Mouse (Mus musculus) thymus, postnatal 14 days (tissue): ENCODE measurements around the gene Dpp6.

ENCODE experiments used
- DNase-seq: peaks from one replicate; pipeline ENCODE4 v3.0.0; 2021

Gene Dpp6

DNA sequence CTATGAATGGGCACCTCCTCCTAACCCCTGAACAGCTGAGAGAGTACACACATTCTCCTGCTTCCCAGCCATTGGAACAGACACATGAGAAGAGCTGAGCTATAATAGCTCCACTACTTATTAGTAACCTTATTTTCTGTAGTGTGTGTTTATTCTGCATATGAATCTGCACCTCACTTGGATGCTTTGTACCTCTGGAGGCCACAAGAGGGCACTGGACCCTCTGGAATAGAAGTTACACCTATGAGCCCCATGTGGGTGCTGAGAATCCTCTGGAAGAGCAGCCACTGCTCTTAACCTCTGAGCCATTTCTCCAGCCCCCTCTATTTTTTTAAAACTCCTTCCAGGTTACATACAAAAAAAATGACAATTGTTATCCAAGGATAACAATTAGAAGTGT is 888.0 kb downstream of the Dpp6 start:
- no peak for DNase-seq

DNA sequence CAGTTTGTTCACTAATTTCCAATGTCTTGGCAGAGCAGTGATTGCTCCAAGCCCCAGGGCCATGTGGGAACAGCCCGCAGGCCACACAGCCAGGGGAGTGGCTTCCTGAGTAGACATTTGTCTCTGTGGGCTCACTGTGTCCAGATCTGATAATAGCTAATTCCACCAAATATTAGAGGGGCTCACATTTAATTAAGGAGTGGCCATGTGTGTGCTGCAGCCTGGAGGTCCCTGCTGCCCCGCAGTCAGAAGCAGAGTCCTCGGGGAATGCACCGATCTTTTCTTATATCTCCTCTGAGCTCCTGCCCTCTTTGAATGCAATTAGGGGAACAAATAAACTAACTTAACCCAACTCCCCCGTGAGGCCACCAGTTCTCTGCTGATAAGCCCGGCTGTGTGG is 889.5 kb downstream of the Dpp6 start:
- no peak for DNase-seq

DNA sequence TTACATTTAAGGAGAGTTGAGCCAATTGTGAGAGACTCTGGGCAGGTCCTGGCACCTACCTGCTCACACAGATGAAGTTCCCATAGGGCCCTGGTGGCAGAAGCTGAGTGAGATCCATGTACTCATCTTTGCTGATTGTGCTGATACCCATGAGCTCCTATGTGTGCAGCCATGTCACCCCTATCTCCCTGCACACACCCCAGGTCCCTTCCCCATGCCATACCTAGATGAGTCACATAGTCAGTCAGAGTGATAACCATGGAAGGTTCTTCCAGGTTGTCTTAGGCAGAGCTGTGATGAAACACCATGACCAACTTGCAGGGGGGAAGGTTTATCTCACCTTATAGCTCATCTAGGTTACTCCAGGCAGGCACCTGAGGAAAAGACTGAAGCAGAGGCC is 890.3 kb downstream of the Dpp6 start:
- no peak for DNase-seq

DNA sequence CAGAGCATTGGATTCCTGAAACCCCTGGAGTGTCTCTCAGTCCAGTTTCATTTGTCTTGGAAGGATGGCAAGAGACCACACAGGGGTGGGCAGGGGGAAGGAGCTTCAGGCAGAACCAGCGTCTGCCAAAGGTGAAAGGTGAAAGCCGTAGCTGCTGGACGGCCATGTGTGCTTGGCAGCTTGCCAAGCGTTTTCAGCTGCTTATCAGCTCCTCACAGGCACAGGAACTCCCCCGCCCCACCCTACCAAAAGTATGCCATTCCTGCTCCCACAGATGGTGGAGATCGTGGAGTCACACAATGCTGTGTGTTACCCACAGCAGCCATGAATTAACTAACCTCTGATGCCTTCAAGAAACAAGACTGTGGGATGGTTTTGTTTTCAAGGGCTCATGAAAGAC is 891.2 kb downstream of the Dpp6 start:
- no peak for DNase-seq

DNA sequence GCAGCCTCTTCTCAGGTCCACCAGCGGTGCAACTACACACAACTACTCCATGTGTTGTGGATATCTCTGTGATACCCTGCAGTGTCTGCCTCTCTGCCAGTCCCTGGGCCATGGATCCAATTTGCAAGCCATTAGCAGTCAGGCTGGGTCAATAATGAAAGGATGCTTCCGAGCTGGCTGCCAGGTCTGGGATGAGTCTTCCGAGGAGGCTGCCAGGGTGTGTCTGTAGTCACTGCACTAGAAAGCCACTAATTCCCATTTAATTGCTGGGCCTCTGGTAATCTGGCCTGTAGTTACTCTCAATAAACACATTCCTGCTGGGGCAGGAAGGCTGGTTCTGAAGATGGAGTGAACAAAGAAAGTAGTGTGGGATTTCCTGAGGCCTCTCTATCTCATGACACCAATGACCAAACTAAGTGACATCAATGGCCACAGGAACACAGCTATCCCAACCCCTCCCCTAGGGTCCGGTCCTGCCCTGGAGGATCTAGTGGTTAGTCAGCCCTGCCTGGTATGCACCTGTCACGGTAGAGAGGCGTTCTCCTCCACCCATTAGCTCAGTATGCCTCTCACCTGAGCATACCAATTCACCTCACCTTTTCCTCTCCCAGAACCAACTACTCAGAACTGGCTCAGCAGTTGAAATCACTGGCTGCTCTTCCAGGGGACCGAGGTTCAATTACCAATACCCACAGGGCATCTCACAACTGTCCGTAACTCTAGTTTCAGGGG is 894.6 kb downstream of the Dpp6 start:
- DNase-seq: no peak

DNA sequence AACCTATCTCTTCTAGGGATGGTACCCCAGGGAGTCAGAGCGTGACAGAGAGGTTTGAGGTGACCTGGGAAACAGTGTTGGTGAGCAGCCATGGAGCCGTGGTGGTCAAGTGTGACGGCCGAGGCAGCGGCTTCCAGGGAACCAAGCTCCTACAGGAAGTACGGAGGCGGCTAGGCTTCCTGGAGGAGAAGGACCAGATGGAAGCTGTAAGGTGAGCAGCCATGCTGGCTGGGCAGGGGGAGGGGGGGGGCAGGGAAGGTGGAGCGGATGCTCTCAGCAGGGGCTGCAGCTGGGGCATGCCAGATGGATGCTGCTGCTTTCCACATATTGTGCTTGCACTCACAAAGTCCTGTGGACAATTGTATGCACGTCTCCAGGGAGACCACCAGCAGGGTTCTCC is 897.4 kb downstream of the Dpp6 start:
- DNase-seq: no peak

DNA sequence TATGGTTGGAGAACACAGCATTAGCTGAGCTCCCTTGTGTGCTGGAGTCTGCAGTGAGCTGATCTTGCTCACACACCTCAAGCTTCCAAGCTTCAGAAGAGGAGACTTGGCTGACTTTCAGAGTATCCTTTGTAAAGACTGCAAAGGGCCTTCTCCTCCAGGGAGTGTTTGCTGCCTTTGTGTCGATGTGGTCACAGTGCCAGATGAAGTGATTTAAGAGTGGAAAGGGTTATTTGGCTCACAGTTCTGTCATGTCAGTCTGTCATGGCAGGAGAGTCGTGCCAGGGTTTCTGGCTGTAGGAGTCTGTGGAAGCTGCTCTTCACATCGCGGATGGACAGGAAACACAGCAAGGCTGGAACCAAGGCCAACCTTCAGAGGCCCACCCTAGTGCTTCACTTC is 899.0 kb downstream of the Dpp6 start:
- DNase-seq: no peak

DNA sequence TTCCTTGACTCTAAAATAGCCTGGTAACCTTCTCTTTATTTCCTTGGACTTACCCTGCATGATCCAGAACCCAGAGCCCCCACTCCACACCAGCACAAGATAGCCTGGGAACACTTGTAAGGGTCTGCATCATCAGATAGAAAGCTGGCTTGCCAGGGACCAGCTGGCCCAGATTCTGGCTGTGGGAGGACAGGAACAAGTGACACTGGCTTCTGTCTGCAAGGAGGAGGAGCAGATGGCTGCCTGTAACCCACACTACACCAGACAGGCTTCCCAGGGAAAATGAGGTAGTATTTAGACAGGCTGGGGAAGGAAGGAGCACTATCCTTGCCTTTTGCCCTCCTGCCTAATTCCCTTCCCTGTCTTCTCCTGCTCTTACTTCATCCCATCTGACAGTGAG is 900.3 kb downstream of the Dpp6 start:
- DNase-seq: no peak

DNA sequence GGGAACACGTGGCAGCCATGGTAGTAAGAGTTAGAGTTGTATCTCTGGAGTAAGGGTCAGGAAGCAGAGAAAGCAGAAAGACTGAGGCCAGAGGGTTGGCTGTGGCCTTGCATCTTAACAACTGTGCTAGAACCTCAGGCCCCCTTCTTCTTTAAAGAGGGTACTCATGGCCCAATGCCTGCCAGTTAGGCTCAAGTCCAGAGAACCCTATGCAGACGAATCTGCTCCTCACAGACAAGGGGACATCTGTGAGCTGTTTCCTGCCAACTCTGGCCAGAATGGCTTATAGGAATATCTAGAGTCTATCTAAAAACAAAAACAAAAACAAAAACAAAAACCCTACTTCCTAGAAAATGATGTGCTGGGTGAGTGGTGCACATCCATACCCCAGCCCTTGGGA is 902.3 kb downstream of the Dpp6 start:
- no peak for DNase-seq

DNA sequence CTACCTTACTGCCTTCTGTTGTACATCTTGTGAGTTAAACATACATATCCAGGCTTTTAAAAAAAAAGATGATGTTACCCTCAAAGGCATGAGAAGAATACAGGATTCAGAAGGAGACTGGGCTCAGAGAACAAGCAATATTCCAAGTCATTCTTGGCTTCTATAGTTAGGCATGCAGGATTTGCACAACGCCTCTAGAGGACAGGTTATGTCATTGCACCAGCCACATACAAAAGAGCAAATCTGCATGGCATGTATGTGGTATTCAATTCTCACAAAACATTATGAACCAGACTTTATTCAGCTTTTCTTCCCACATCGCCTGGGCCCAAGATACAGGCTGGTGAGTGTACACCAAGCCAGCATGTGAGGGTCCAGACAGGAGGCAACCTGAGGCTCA is 907.5 kb downstream of the Dpp6 start:
- no peak for DNase-seq

DNA sequence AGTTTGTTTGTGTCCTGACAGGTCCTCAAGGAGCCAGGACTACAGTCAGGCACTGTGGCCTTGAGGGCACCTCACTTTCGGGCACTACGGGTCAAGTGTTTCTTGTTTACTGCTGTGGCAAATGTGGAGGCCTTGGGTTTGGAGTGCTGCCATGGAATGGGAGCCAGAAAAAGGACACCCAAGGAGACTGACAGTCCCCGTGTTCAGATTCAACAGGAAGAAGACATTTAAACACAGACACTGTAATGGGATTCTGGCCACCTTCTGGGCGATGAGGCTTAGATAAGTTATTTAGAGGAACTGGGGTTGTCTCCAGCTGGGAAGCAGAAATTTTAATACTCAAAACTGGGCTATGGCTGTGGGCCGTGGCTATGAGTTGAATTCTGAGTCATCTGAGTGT is 913.7 kb downstream of the Dpp6 start:
- DNase-seq: no peak

DNA sequence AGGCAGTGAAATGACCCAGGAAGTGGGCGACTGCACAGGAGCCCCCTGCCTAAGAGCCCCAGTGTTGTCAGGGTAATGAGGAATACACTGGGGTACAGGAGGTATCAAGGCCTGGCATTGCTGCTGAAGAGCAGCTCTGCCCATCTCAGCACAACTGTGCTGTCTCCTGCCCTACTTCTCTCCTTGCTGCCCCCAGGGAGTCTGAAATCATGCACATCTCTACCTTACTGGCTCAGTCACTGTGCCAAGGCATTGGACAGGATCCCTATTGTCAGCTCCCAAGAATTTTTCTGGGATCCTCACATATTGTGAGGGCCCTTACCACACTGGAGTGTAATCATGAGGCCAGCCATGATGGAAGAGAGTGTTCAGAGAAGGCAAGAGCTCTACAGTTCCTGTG is 914.4 kb downstream of the Dpp6 start:
- DNase-seq: no peak

DNA sequence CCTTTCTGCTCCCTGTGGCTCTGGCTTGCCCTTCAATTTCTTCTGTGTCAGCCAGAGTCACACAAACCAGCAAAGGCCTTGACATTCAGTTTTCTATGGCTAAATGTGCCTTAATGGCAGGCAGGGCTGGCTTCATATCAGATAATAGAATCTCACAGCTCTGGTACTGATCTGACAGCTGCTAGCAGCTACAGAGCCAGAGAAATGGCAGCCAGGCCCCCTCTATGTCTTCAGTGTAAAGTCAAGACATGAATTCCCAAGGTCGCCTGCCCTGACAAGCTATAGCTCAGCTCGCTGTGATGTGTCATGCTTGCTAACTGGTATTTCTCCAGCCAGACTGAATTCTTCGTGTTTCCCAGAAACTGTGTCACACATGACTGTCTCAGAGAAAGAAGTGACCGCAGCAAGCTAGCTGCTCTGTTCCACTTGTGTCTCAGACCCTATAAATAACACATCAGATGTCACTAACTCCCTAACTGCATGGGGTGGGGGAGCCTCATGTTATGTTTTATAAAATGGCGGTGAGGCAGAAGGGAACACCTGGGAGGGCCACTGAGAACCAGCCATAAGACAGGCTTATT is 915.4 kb downstream of the Dpp6 start:
- DNase-seq: no peak

DNA sequence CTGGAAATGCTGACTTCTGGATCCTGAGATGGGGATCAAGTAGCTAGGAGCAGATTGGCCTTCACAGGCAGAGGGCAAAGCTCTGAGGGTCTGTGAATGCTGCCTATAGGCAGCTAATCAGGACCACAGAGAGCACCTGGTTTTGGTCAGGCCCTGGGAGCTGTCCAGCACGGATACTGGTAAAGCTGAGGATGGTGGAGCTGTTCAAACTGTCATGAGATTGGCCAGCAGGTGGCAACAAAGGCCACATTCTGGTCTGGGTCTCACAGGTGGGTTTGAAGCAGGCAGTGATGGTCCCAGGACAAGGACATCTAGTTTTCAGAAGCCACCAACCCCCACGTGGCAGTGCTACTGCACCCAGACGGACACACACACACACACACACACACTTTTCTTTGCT is 920.2 kb downstream of the Dpp6 start:
- peak; percentile 20 for DNase-seq

DNA sequence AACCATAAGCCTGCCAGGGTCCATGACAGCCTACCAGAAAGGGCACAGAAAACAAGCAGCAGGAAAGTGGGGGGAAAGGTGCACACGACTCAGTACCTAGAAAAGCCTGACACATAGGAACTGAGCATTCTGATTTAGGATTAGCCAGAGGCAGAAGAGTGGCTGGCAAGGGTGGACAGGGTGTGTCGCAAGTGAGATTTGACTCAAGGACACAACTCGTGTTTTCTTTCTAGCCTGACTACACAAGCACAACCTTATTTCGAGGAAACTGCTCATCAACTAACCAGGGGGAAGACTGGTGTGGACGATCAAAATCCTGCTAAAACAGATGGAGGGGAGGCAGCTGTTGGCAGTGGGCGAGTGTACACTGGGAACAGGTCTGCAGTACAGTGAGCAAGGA is 922.2 kb downstream of the Dpp6 start:
- no peak for DNase-seq

DNA sequence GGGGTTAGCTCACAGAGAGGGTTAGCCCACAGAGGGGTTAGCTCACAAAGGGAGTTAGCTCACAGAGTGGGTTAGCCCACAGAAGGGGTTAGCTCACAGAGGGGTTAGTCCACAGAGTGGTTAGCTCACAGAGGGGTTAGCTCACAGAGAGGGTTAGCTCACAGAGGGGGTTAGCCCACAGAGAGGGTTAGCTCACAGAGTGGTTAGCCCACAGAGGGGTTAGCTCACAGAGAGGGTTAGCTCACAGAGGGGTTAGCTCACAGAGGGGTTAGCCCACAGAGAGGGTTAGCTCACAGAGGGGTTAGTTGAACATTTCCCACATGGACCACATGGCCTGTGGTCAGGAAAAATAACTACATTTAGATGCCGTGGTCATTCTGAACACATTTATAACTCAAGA is 927.9 kb downstream of the Dpp6 start:
- no peak for DNase-seq

DNA sequence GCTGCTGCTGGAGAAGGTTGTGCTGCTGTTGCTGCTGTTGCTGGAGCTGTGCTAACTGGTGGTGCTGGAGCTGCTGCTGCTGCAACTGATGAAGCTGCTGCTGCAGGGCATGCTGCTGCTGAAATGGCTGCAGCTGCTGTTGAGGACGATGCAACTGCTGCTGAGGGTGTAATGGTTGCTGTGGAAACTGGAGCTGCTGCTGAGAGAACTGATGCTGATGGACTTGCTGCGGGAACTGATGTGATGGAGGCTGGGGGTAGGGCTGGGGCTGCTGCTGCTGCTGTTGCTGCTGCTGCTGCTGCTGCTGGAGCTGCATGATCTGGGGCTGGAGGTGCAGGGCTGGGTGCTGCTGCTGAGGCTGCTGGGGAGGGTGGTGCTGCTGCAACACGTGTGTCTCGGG is 948.8 kb downstream of the Dpp6 start:
- DNase-seq: no peak

DNA sequence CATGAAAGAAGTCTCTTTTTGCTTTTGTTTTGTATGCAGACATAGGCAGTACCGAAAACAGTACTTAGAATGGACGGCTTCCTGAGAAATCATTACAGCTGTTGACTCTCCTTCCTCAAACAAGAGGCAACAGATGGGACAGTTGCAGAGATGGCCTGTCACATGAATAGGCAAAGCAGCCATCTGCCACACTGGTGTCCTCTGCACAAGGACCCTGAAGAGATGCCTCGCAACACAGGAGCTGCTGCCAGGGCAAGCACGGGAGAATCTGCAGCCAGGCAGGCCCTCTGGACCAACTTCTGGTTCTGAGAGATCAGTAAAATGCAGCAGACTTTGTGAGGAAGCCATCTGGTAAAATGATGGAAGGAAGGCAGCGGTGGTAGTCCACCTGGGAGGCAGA is 950.9 kb downstream of the Dpp6 start:
- DNase-seq: no peak
